Mouse (Mus musculus) midbrain, embryonic 10.5 days (tissue): ENCODE data around the gene Mtmr3. TPM values are rescaled to one million over a fixed set of nuclear protein-coding genes. Genes with fewer than 3 reads are reported as not detected.

Experiments
- DNase-seq: peaks from one replicate; pipeline ENCODE4 v3.0.0-alpha.2; 2017; ENCODE audit warnings: low spot score
- H3K27ac ChIP-seq: fragments of 300-500 bp; sonication (generic); replicated peaks from 2 replicates; pipeline ENCODE4 v1.5.1; 2016; ENCODE audit warnings: mild to moderate bottlenecking
- H3K27me3 ChIP-seq: fragments of 300-500 bp; sonication (generic); 2 replicates; pipeline ENCODE4 v1.6.1; 2016; ENCODE audit warnings: low read depth, mild to moderate bottlenecking; ENCODE audit not compliant: poor library complexity, severe bottlenecking
- H3K36me3 ChIP-seq: fragments of 300-500 bp; sonication (generic); 2 replicates; pipeline ENCODE4 v1.6.1; 2016; ENCODE audit warnings: mild to moderate bottlenecking, moderate library complexity
- H3K4me1 ChIP-seq: fragments of 300-500 bp; sonication (generic); 2 replicates; pipeline ENCODE4 v1.6.1; 2016
- H3K4me3 ChIP-seq: fragments of 300-500 bp; sonication (generic); 2 replicates; pipeline ENCODE4 v1.5.1; 2016; ENCODE audit warnings: mild to moderate bottlenecking, moderate library complexity
- H3K9me3 ChIP-seq: fragments of 300-500 bp; sonication (generic); replicated peaks from 2 replicates; pipeline ENCODE4 v1.6.1; 2016; ENCODE audit warnings: mild to moderate bottlenecking
- WGBS: fragments of 180-500 bp; shearing (Covaris S2); methylation state at CpG from one replicate; pipeline ENCODE4 v1.1.7; 2016; 5-methylcytosine and 5-hydroxymethylcytosine counted together
- polyA plus RNA-seq: library from polyadenylated mRNA; unstranded; fragments of >200 nt; fragmentation: Nextera tagmentation; extraction: Ambion mirVana; gene quantifications from 2 replicates; pipeline ENCODE4 v1.2.1, GENCODE M21; 2016

Mtmr3 gene
- polyA plus RNA-seq, 1 experiment from 2014 or later: 27.0 TPM

- Histone ChIP-seq H3K9me3 (no peaks in the 10 kb centered on the region), H3K4me3 (no peak overlapping the region), H3K36me3 (peaks cover 92% of the 10 kb centered on the region), H3K27ac (no peak overlapping the region), H3K27me3 (no peaks in the 10 kb centered on the region), H3K4me1 (no peaks in the 10 kb centered on the region)
- DNase-seq: no peak
- WGBS: 90% methylated on average over 2 of the region's 2 CpGs
Measured at GRCm38 (mm10) chr11:4499456-4499855, 95.2 kb downstream of the Mtmr3 start.

GRCm38 (mm10) chr11:4498774-4499173, 95.9 kb downstream of the Mtmr3 start:
- WGBS: 92% methylated on average over 9 of the region's 9 CpGs
- H3K4me1 ChIP-seq: no peaks in the 10 kb centered on the region
- H3K4me3 ChIP-seq: no peak overlapping the region
- H3K9me3 ChIP-seq: no peaks in the 10 kb centered on the region
- no peak for DNase-seq
- H3K27me3 ChIP-seq: no peaks in the 10 kb centered on the region
- H3K27ac ChIP-seq: no peak overlapping the region
- H3K36me3 ChIP-seq: peaks cover 91% of the 10 kb centered on the region

- WGBS: 92% methylated on average over 10 of the region's 10 CpGs
- no peak overlapping the region for H3K27ac ChIP-seq
Measured at GRCm38 (mm10) chr11:4497501-4498118, 97.1 kb downstream of the Mtmr3 start.

GRCm38 (mm10) chr11:4495021-4495540, 99.6 kb downstream of the Mtmr3 start:
- Histone ChIP-seq H3K4me1 (no peaks in the 10 kb centered on the region), H3K27me3 (no peaks in the 10 kb centered on the region), H3K27ac (no peak overlapping the region), H3K9me3 (no peaks in the 10 kb centered on the region), H3K4me3 (no peak overlapping the region), H3K36me3 (peaks cover 94% of the 10 kb centered on the region)
- 82% methylated on average over 4 of the region's 4 CpGs for WGBS
- DNase-seq: no peak

More at GRCm38 (mm10) chr11:4497501-4498118, 97.1 kb downstream of the Mtmr3 start:
- H3K27me3 ChIP-seq: no peaks in the 10 kb centered on the region
- DNase-seq: no peak
- no peak overlapping the region for H3K4me3 ChIP-seq
- H3K36me3 ChIP-seq: peaks cover 90% of the 10 kb centered on the region
- no peaks in the 10 kb centered on the region for H3K9me3 ChIP-seq
- H3K4me1 ChIP-seq: no peaks in the 10 kb centered on the region

- DNase-seq: no peak
- 91% methylated on average over 4 of the region's 4 CpGs for WGBS
- Histone ChIP-seq H3K27me3 (no peaks in the 10 kb centered on the region), H3K4me1 (no peaks in the 10 kb centered on the region), H3K4me3 (no peak overlapping the region), H3K27ac (no peak overlapping the region), H3K36me3 (peaks cover 98% of the 10 kb centered on the region), H3K9me3 (no peaks in the 10 kb centered on the region)
Measured at GRCm38 (mm10) chr11:4489207-4489606, 105.5 kb downstream of the Mtmr3 start.

GRCm38 (mm10) chr11:4488798-4489197, 105.9 kb downstream of the Mtmr3 start:
- WGBS: 96% methylated on average over 2 of the region's 2 CpGs
- H3K4me3 ChIP-seq: no peak overlapping the region
- H3K27me3 ChIP-seq: no peaks in the 10 kb centered on the region
- peaks cover 99% of the 10 kb centered on the region for H3K36me3 ChIP-seq
- no peak for DNase-seq
- no peaks in the 10 kb centered on the region for H3K4me1 ChIP-seq
- no peaks in the 10 kb centered on the region for H3K9me3 ChIP-seq
- H3K27ac ChIP-seq: no peak overlapping the region

GRCm38 (mm10) chr11:4488367-4488766, 106.3 kb downstream of the Mtmr3 start:
- Histone ChIP-seq H3K4me3 (no peak overlapping the region), H3K27ac (no peak overlapping the region), H3K27me3 (no peaks in the 10 kb centered on the region), H3K36me3 (peaks cover 99% of the 10 kb centered on the region), H3K9me3 (no peaks in the 10 kb centered on the region), H3K4me1 (no peaks in the 10 kb centered on the region)
- WGBS: 96% methylated on average over 13 of the region's 13 CpGs
- DNase-seq: no peak

- no peak overlapping the region for H3K27ac ChIP-seq
- no peaks in the 10 kb centered on the region for H3K9me3 ChIP-seq
- no peak overlapping the region for H3K4me3 ChIP-seq
- no peaks in the 10 kb centered on the region for H3K27me3 ChIP-seq
- H3K36me3 ChIP-seq: peaks cover 99% of the 10 kb centered on the region
- H3K4me1 ChIP-seq: no peaks in the 10 kb centered on the region; the same call in 1 of the 2 replicates
- WGBS: 91% methylated on average over 8 of the region's 8 CpGs
- DNase-seq: no peak
Measured at GRCm38 (mm10) chr11:4487401-4487965, 107.2 kb downstream of the Mtmr3 start.

- Histone ChIP-seq H3K27me3 (no peaks in the 10 kb centered on the region), H3K27ac (no peak overlapping the region), H3K9me3 (no peaks in the 10 kb centered on the region), H3K4me1 (no peaks in the 10 kb centered on the region; the same call in 1 of the 2 replicates), H3K36me3 (peaks cover 99% of the 10 kb centered on the region), H3K4me3 (no peak overlapping the region)
- no peak for DNase-seq
- WGBS: 91% methylated on average over 5 of the region's 5 CpGs
Measured at GRCm38 (mm10) chr11:4484541-4484940, 110.1 kb downstream of the Mtmr3 start.

- Histone ChIP-seq H3K4me1 (no peaks in the 10 kb centered on the region; the same call in 1 of the 2 replicates), H3K4me3 (no peak overlapping the region), H3K27ac (no peak overlapping the region), H3K36me3 (peaks cover 87% of the 10 kb centered on the region), H3K9me3 (no peaks in the 10 kb centered on the region), H3K27me3 (no peaks in the 10 kb centered on the region)
- no peak for DNase-seq
- 88% methylated on average over 5 of the region's 5 CpGs for WGBS
Measured at GRCm38 (mm10) chr11:4482641-4483040, 112.0 kb downstream of the Mtmr3 start.

- Histone ChIP-seq H3K4me3 (no peak overlapping the region), H3K27ac (no peak overlapping the region), H3K4me1 (peaks cover 5% of the 10 kb centered on the region; the same call in 1 of the 2 replicates), H3K36me3 (peaks cover 23% of the 10 kb centered on the region), H3K27me3 (no peaks in the 10 kb centered on the region), H3K9me3 (no peaks in the 10 kb centered on the region)
- 93% methylated on average over 4 of the region's 4 CpGs for WGBS
- DNase-seq: no peak
Measured at GRCm38 (mm10) chr11:4476184-4476697, 118.4 kb downstream of the Mtmr3 start.

- no peak overlapping the region for H3K27ac ChIP-seq
- no peak for DNase-seq
- H3K27me3 ChIP-seq: no peaks in the 10 kb centered on the region
- H3K4me3 ChIP-seq: no peak overlapping the region
- H3K36me3 ChIP-seq: no peaks in the 10 kb centered on the region
- no peaks in the 10 kb centered on the region for H3K9me3 ChIP-seq
- peaks cover 6% of the 10 kb centered on the region; the same call in 1 of the 2 replicates for H3K4me1 ChIP-seq
- 81% methylated on average over 7 of the region's 7 CpGs for WGBS
Measured at GRCm38 (mm10) chr11:4472464-4473179, 122.0 kb downstream of the Mtmr3 start.
